Mouse (Mus musculus) T-cell, adult 2 months (primary cell): ENCODE data around the gene Borcs8.

Experiments
- DNase-seq: peaks from one replicate; pipeline ENCODE4 v3.0.0; 2022; ENCODE audit warnings: low spot score

Borcs8 gene

GRCm38 (mm10) chr8:70139026-70139857 is at the start of gene Borcs8, which contains the start of the genes Rfxank and Mef2b:
Borcs8 (plus strand) TSS chr8:70139499.
Rfxank (minus strand) TSS chr8:70139154.
Mef2b (plus strand) TSS chr8:70139711.
- peak; percentile 99 for DNase-seq

GRCm38 (mm10) chr8:70092786-70093185 is 46.5 kb upstream of the Borcs8 start:
- DNase-seq: no peak

- DNase-seq: no peak
Measured at GRCm38 (mm10) chr8:70099276-70099675, 40.0 kb upstream of the Borcs8 start.

GRCm38 (mm10) chr8:70100241-70100640 is 39.1 kb upstream of the Borcs8 start:
- DNase-seq: no peak

- peak; percentile 63 for DNase-seq
Measured at GRCm38 (mm10) chr8:70104506-70104905, 34.8 kb upstream of the Borcs8 start.

- DNase-seq: no peak
Measured at GRCm38 (mm10) chr8:70104922-70105321, 34.4 kb upstream of the Borcs8 start.

- DNase-seq: no peak
Measured at GRCm38 (mm10) chr8:70110451-70110850, 28.8 kb upstream of the Borcs8 start.

- no peak for DNase-seq
Measured at GRCm38 (mm10) chr8:70111192-70111795, 28.0 kb upstream of the Borcs8 start.

GRCm38 (mm10) chr8:70112401-70113016 is 26.8 kb upstream of the Borcs8 start:
- no peak for DNase-seq

- DNase-seq: no peak
Measured at GRCm38 (mm10) chr8:70114488-70114887, 24.8 kb upstream of the Borcs8 start.

- DNase-seq: no peak
Measured at GRCm38 (mm10) chr8:70114892-70115291, 24.4 kb upstream of the Borcs8 start.

GRCm38 (mm10) chr8:70117611-70118010 is 21.7 kb upstream of the Borcs8 start:
- DNase-seq: no peak

- no peak for DNase-seq
Measured at GRCm38 (mm10) chr8:70118726-70119700, 20.3 kb upstream of the Borcs8 start.

GRCm38 (mm10) chr8:70120667-70121066 is 18.6 kb upstream of the Borcs8 start, which contains the start of gene Ncan:
Ncan (minus strand) TSS chr8:70120873.
- no peak for DNase-seq

- DNase-seq: no peak
Measured at GRCm38 (mm10) chr8:70122863-70123262, 16.4 kb upstream of the Borcs8 start.

GRCm38 (mm10) chr8:70124992-70125391 is 14.3 kb upstream of the Borcs8 start:
- no peak for DNase-seq

- DNase-seq: no peak
Measured at GRCm38 (mm10) chr8:70128435-70128834, 10.9 kb upstream of the Borcs8 start.

- DNase-seq: no peak
Measured at GRCm38 (mm10) chr8:70129309-70129952, 9.9 kb upstream of the Borcs8 start.

GRCm38 (mm10) chr8:70130066-70130465 is 9.2 kb upstream of the Borcs8 start:
- DNase-seq: no peak

GRCm38 (mm10) chr8:70131166-70131883 is 8.0 kb upstream of the Borcs8 start, which contains the start of gene Nr2c2ap:
Nr2c2ap (plus strand) TSS chr8:70131333.
- DNase-seq: peak; percentile 84
